20 mouse cellular contexts compared by ENCODE assay signal in the genomic region with DNA sequence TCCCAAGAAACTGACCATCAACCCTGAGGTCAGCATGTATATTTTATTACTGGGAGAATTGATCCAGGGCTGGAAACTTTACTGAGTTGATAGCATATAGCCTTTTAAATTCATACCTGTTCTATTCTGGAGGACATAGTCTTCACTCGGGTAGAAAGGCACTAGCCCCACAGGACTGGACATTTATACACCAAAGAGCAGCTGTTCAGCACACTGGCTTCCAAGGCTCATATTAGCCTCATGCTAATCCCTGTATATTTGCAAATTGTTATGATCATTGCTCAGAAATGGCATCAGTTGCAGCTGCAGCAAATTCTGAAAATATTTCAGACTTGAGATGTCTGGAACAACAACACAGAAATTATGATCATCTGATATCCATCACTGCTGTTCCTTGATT.
"Had no signal": no experiment of that assay in that cellular context is flagged by ENCODE, and none has a peak within 500 bp of the region (broad histone marks: within the 10 kb centered on the region; RNA-seq: fewer than 3 reads in every experiment).

No protein-coding gene starts in this region.

- H3K4me1 ChIP-seq: heart, embryonic 12.5 days; hindbrain, embryonic 10.5 days; hindbrain, embryonic 12.5 days; intestine, embryonic 15.5 days; limb, embryonic 10.5 days; limb, embryonic 12.5 days had no signal

- H3K9me3 ChIP-seq: heart, embryonic 12.5 days; hindbrain, embryonic 10.5 days; hindbrain, embryonic 12.5 days; intestine, embryonic 15.5 days; limb, embryonic 10.5 days; limb, embryonic 12.5 days had no signal

- H3K4me3 ChIP-seq: heart, adult 2 months; heart, embryonic 12.5 days; hindbrain, embryonic 10.5 days; hindbrain, embryonic 12.5 days; intestine, embryonic 15.5 days; layer of hippocampus, adult 2 months; left cerebral cortex, adult 2 months; limb, embryonic 10.5 days; limb, embryonic 12.5 days had no signal

- DNase-seq: gastrocnemius, postnatal 14 days; heart, adult 2 months; heart, postnatal 10 days; heart, postnatal 4 days; kidney, adult 18-20 months; kidney, adult 8-10 months; kidney, postnatal 10 days; kidney, postnatal 25 days; kidney, postnatal 4 days; liver had no signal

- H3K4me2 ChIP-seq: heart, embryonic 12.5 days; hindbrain, embryonic 12.5 days; hindbrain, embryonic 14.5 days; intestine, embryonic 15.5 days; limb, embryonic 12.5 days; liver, embryonic 11.5 days had no signal

- H3K27me3 ChIP-seq: heart, embryonic 12.5 days; hindbrain, embryonic 12.5 days; intestine, embryonic 15.5 days; limb, embryonic 12.5 days had no signal

- H3K27ac ChIP-seq: heart, adult 2 months; hindbrain, embryonic 10.5 days; hindbrain, embryonic 12.5 days; hindbrain, embryonic 14.5 days; intestine, embryonic 15.5 days; layer of hippocampus, adult 2 months; left cerebral cortex, adult 2 months; limb, embryonic 10.5 days; limb, embryonic 12.5 days had no signal

- H3K36me3 ChIP-seq: heart, embryonic 12.5 days; hindbrain, embryonic 10.5 days; hindbrain, embryonic 12.5 days; intestine, embryonic 15.5 days; limb, embryonic 10.5 days; limb, embryonic 12.5 days had no signal
